Mouse (Mus musculus) adrenal gland, postnatal 4 days (tissue): Measurements from ENCODE around the gene Zfp652. TPM values are rescaled to one million over a fixed set of nuclear protein-coding genes. Genes with fewer than 3 reads are reported as not detected.
A peak's percentile ranks its signal among the peaks of the same experiment; 100 is the strongest.
"Not testable (repeated sequence)": the region's sequence is repeated elsewhere in the genome, so short reads cannot be mapped to it uniquely, and the experiment has no call there.

Source experiments
- DNase-seq, 2 experiments: peaks; one replicate each; pipeline ENCODE4 v3.0.0; 2021 to 2022; ENCODE audit warnings: low spot score in 2 of 2, mixed read lengths in 2 of 2
- total RNA-seq, 2 experiments: library from RNA; stranded (reverse); gene quantifications; 2 replicates each; pipeline ENCODE4 v1.2.3; 2021

Zfp652 gene
- total RNA-seq, 2 experiments from 2014 or later = 61.7 to 63.2 TPM

GRCm38 (mm10) chr11:95843421-95843950 is 131.0 kb downstream of the Zfp652 start:
- DNase-seq = no peak

- no peak for DNase-seq
These were observed 132.5 kb downstream of the Zfp652 start for GRCm38 (mm10) chr11:95844935-95845334.

- DNase-seq = no peak
These were observed 138.4 kb downstream of the Zfp652 start for GRCm38 (mm10) chr11:95850898-95851297.

- no peak for DNase-seq
These were observed 141.2 kb downstream of the Zfp652 start for GRCm38 (mm10) chr11:95853684-95854083.

GRCm38 (mm10) chr11:95857306-95857705 is 144.8 kb downstream of the Zfp652 start:
- DNase-seq = no peak

GRCm38 (mm10) chr11:95857716-95858527 is 145.4 kb downstream of the Zfp652 start:
- DNase-seq = no peak

- DNase-seq = peak; percentile 91 to 92
These were observed 146.3 kb downstream of the Zfp652 start for GRCm38 (mm10) chr11:95858528-95859467.

GRCm38 (mm10) chr11:95859468-95859855 is 147.0 kb downstream of the Zfp652 start:
- peak; percentile 45 to 46 for DNase-seq

- no peak for DNase-seq
These were observed 147.6 kb downstream of the Zfp652 start for GRCm38 (mm10) chr11:95860071-95860490.

GRCm38 (mm10) chr11:95861397-95861796 is 148.9 kb downstream of the Zfp652 start:
- DNase-seq = no peak

GRCm38 (mm10) chr11:95869442-95869841 is 157.0 kb downstream of the Zfp652 start:
- no peak for DNase-seq

- no peak for DNase-seq
These were observed 157.5 kb downstream of the Zfp652 start for GRCm38 (mm10) chr11:95869918-95870470.

GRCm38 (mm10) chr11:95875804-95876203 is 163.3 kb downstream of the Zfp652 start:
- no peak for DNase-seq

GRCm38 (mm10) chr11:95876296-95876695 is 163.8 kb downstream of the Zfp652 start:
- DNase-seq = peak; percentile 39 to 50

GRCm38 (mm10) chr11:95879861-95880260 is 167.4 kb downstream of the Zfp652 start:
- DNase-seq = not testable (repeated sequence)

Other genes with a start within 250 kb of the Zfp652 start
- gene Nxph3, start 198.1 kb upstream of the Zfp652 start, total RNA-seq = 1 to 10 TPM; 2.2 to 3.2 TPM
- 10 to 100 TPM; 15.3 to 20.4 TPM for gene Ngfr, start 124.9 kb upstream of the Zfp652 start, total RNA-seq
- 100 to 1,000 TPM; 215 to 226 TPM for gene Phb, start 45.7 kb upstream of the Zfp652 start, total RNA-seq
- gene B130006D01Rik, start 10.9 kb downstream of the Zfp652 start, total RNA-seq = 1 to 10 TPM; 1.2 TPM
- 10 to 100 TPM; 25.5 to 26.0 TPM for gene Phospho1, start 111.8 kb downstream of the Zfp652 start, total RNA-seq
- 10 to 100 TPM; 17.2 to 23.1 TPM for gene Gngt2, start 124.5 kb downstream of the Zfp652 start, total RNA-seq
- gene Abi3, start 129.8 kb downstream of the Zfp652 start, total RNA-seq = 10 to 100 TPM; 18.6 to 18.8 TPM
- under 1 TPM in 1 of 2 experiments, not detected in 1; 0.28 TPM for gene B4galnt2, start 202.2 kb downstream of the Zfp652 start, total RNA-seq